Mouse (Mus musculus) layer of hippocampus, postnatal 14 days (tissue): ENCODE results near the gene Aspdh. TPM values are rescaled to one million over a fixed set of nuclear protein-coding genes. Genes with fewer than 3 reads are reported as not detected.
A peak's percentile ranks its signal among the peaks of the same experiment; 100 is the strongest.

Experiments used
- DNase-seq, 2 experiments: peaks; one replicate each; pipeline ENCODE4 v3.0.0; 2021 to 2022; ENCODE audit warnings: low spot score in 2 of 2, mixed read lengths in 1 of 2
- total RNA-seq, 2 experiments: library from RNA; stranded (reverse); gene quantifications; 2 replicates each; pipeline ENCODE4 v1.2.3; 2021

The Aspdh gene
- total RNA-seq, 2 experiments from 2014 or later = 15.0 to 15.4 TPM

DNA sequence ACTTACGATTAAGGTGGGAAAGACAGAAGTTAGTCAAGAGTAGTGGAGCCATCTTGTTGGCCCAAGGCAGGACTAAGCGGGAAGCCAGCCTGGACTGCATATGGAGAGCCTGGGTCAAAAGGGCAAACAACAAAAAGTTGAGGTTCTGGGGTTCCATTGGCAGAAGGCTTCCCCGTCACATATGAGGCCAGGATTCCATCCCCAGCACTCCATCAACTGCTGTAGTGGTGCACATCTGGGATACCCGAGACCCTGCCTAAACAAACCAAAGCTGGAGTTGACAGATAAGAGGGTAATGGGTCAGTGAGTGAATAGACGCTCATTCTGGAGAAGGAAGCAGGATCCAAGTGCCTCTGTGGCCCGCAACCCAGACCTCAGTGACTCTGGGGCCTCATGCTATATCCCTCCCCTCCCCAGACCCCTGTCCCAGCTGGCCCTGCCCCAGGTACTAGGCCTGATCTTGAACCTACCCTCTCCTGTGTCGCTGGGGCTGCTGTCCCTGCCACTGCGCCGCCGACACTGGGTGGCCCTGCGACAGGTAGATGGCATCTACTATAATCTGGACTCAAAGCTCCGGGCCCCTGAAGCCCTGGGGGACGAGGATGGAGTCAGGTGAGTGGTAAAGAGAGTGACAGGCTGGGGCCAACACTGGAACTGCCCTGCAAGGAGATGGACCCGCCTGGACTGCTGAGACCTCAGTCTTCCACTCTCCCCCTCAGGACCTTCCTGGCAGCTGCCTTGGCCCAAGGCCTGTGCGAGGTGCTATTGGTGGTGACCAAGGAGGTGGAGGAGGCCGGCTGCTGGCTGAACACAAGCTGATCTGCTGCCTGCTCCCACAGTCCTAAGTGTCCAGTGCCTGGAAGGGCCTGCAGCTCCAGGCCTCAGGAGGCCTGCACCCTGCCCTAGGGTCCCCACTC, 5.8 kb downstream of the Aspdh start:
- DNase-seq = no peak

DNA sequence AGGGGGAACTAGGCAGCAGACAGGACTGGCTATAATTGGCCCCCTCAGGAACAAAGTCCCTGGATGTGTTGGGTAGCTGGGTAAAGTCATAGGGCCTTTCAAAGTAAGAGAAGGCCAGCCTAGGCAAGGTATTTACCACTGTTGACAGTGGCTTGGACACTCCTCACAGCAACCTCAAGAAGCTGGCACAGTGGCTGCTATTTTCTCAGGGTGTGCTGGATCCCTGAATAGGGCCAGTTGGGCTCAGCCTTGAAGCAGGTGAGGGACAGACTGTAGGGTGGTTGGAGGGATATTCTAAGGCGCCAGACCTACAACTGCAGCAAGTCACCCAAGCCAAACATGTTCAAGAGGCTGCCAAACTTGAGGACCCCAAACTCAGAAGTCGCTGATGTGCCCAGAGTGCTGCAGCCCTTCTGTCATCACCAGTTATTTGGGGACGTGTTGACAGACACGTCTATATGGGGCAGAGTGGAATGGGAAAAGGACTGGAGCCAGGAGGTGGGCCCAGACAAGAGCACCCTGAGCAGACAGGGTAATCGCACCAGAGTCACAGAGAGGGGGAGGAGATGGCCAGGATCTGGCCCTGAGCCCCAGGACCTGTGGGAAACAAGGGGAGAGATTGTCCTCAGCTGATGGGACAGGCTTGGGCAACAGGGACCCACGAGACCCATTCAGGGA, 6.8 kb downstream of the Aspdh start:
- DNase-seq = no peak

DNA sequence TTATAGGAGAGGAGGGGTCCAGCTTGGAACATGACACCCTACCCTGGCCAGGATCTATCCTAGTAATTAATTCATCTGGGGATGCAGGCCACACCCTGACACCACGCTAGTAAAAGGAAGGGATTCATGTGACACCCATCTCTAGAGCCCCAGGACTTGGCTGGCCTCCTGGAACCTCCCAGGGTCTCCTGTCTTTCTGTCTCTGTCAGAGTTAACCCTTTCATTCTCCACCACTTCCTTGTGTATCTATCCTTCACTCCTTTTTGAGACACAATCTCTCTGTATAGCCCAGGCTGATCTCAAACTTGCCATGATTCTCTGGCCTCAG, 7.3 kb downstream of the Aspdh start:
- no peak for DNase-seq

DNA sequence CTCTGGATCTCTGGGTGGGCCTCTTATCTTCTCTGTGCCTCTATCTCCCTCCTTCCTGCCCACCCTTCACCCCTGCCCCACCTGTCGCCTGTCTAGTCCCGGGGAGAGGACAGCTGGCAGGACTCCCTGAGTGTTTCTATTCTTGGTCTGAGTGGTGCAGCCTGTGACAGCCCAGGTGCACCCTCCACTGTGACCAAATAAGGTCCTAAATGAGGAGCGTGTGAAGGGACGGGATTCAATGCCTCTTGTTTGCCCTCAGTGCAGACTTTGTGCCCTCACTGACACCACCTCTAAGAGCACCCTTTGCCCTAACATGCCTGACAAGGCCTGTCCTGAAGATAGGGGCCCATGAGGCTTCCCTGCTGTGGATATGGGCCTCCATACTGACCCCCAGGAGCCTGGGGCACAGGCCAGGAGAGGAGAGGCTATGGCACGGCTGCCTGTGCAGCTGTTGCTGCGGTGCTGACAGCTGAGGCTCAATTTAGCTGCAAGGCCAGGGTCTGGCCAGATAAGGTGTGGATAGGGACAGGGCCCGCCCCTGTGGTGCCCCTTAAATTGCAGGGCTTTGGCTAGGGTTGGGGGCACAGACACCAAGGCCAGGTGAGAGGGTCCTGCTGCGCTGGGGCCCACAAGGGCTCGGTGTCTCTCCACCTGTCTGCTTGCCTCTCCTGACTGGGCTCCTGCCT, 7.9 kb downstream of the Aspdh start:
- DNase-seq = no peak

DNA sequence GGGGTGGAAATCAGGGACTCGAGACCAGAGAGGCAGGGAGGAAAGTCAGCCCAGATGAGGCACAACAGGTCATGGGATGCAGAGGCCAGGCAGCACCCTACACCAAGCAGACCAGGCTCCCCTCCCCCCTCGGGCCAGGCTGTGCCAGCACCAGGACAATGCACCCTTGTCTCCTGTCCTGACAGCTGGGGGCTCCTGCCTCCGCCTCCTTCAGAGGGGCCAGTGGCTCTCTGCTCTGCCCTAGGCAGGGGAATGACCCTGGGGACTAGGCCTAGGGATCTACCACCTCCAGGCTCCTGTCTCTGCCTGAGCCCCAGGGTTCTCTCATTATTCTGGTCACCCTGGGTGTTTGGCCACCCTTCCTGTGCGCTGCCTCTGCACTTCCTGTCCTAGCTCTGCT, 9.2 kb downstream of the Aspdh start:
- no peak for DNase-seq

DNA sequence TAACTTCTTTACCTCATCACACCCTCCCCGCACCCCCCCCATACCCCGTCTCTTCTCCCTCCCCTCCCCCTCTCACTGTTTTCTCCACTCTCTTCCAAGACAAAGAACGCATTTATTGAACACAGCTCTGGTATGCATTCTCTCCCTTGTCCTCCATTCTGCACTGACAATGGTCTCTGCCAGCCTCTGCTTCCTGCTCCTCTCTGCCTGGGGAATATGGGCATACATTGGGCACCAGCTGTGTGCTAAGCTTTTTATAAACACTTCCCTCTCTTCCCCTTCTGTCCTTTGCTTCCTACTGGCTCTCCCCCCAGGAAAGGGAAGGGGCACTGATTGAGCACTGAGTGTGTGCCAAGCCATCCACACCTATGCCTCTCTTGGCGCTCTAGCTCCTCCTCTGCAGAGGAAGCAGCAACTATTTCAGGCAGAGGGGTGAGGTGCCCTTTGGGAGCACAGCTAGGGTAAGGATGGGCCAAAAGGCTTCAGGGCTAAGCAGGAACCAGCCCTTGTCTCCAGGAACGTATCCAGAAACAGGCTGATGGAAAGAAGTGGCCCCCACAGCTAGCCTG, 9.9 kb downstream of the Aspdh start:
- DNase-seq = no peak

DNA sequence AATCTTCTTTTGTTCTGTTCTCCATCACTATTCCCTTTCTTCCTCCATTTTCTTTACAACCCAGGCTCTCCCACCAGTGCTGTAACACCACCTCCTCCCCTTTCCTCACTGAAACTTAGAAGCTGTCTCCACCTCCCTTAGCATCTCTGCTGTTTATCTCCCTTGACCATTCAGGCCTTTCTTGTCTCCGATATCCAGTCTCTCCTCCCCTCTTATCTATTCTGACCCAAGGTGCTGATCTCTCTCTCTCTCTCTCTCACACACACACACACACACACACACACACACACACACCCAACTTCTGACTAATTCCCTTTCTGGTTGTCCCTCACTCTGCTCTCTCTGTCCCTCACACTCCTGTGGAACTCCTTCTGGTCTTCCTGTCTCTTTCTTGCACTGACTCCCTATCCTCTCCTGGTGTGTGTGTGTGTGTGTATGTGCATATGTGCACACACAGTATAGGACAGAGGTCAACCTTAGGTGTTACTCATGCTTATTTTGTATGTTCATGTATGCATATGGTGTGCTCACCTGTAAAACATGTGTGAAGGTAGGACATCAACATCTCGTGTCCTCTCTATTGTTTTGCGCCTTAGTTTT, 17.7 kb downstream of the Aspdh start:
- DNase-seq = no peak

DNA sequence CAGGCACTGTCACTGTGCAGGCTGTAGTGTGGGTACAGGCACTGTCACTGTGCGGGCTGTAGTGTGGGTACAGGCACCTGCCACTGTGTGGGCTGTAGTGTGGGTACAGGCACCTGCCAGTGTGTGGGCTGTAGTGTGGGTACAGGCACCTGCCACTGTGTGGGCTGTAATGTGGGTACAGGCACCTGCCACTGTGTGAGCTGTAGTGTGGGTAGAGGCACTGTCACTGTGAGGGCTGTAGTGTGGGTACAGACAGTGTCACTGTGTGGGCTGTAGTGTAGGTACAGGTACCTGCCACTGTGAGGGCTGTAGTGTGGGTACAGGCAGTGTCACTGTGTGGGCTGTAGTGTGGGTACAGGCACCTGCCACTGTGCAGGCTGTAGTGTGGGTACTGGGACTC, 18.9 kb downstream of the Aspdh start:
- DNase-seq = no peak

DNA sequence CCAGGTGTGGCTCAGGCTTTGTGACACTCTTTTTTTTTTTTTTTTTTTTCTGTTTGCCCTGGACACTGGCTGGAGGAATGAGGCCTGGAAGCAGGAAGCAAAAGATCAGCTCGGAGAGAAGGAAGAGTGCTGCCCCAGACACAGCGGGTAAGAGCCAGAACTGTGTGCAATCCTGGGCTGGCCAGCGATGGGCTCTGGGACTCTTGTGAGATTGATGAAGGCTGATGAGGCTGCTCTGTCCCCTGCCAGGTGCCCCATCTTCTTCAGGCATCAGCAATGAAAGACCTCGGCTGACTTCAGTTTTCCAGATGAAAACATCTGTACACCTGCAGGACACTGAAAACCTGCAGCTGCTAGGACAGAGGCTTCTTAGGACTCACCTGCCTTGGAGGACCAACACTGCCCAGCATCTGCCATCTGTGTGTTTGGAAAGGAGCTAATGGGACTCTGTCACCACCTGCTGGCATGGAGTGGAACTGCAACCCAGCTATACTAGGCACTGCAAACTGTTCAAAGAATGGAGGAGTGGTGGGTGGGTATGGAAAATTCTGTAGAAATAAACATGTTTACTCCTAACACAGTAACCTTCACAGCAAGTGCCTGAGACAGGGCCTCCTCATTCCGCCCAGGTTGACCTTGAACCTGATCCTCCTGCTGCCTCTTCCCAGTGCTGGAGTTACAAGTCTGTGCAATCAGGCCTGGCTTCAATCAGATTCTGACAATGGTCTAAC, 19.8 kb downstream of the Aspdh start:
- DNase-seq = peak; percentile 78 to 83

DNA sequence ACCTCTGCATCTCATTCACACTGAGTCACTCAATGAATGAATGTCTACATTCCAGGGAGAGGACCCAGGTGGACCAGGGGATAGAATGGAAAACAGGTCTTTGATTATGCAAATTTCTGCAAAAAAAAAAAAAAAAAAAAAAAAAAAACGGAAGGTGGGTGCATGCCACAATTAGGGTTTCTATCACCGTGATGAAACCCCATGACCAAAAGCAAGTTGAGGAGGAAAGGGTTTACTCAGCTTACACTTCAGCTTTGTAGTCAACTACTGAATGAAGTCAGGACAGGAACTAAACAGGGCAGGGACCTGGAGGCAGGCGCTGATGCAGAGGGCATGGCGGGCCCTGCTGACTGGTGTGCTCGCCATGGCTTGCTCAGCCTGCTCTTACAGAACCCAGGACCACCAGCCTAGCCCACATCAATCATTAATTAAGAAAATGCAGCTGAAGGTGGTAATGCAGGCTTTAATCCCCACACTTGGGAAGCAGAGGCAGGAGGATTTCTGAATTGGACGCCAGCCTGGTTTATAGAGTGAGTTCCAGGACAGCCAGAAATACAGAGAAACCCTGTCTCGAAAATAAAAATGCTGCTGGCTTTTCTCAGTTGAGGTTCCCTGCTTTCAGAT, 20.5 kb downstream of the Aspdh start:
- DNase-seq = no peak

DNA sequence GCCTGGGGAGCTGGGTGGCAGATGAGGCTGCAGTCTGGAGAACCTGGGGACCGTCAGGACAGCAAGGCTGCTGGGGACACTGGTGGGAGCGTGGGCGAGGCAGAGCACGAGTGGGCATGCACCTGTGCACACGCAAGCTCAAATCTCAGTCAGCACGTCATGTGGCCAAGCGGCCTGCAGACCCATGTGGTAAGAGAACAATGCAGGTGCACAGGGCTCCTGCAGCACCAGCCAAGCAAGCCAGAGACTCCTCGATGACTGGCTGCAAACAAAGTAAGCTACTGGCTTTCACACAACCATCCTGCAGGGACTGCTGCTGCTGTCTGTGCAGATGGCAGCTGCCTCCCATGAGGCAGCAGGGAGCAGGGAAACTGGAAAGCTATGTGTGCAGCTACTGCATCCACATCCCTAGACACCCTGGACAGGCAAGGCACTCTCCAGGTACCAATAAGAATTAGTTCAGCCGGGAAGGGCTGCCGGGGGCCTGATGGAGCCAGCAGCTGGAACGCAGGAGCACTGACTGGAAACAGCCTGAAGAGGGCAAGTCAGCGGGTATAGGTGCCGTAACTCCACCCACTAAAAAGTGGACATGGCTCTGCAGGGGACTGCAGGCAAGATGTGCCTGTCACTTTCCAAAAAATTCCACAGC, 21.9 kb downstream of the Aspdh start:
- DNase-seq = no peak

DNA sequence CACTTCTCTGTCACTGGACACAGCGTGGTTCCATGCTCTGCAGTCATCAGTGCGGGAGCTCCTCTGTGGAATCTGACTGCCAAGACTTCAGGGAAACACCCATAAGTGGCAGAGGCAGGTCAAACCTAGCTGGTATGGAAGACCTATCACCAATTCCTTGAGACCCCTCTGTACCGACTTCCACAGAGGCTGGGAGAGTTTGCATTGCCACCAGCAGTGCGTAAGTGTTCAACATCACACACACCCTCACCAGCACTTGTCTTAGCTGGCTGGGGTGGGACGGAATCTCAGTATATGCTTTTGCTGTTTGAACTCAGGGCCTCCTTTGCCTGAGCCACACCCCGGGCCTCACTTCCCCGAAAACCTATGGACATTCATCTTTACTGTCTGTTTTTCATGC, 22.7 kb downstream of the Aspdh start:
- DNase-seq = no peak

DNA sequence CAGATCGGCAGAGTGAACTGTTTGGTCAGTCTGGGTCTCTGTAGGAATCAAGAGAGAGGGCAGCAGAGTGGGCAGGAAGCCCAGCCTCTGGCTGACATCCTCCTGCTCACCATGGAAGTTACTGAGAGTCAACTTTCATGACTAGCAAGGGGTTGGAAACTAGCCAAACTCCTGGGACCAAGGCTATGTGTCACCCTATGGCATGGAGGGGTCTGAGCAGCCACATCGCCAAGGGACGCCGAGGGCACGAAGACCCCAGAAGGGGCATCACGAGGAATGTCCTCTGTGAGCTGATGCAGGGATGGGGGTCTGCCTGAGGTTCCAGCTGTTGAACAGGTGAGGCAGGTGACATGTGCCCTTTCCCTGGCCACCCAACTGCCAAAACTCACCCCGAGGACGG, 23.4 kb downstream of the Aspdh start:
- DNase-seq = no peak

DNA sequence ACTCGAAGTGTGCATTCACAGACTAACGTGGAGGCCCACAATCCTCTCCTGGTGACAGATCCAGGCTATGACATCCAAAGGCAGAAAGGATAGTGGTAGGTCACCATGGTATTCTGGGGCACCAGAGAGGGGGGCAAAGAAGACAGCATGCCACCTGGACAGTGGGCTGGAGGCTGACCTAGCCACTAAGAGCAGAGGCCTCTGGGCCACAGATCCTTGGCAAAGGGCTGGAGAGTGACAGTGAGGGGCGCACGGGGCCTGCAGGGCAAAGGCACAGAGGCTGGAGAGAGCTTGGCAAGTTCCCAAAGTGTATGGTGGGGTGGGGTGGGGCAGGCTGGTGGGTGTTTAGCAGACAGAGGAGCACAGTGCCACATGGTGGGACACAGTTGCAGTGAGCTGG, 25.1 kb downstream of the Aspdh start:
- DNase-seq = no peak

DNA sequence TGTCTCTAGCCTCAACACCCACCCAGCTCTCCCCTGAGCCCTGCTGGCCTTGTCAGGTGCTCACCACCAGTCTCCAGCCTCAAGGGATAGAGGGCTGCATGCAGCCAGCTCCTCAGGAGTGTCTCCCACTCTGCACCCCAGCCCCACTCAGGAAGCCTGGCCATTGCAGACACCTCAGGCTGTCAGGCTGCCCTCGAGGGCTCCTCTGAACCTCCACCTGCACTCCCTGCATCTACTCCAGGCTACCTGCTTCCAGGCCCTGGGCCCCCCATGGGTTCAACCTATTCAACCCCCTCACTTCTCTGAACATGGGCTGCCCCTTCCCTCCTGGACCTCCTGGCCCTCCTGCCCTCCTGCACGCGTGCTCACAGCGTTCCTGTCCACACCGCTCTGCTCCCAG, 26.2 kb downstream of the Aspdh start:
- no peak for DNase-seq

DNA sequence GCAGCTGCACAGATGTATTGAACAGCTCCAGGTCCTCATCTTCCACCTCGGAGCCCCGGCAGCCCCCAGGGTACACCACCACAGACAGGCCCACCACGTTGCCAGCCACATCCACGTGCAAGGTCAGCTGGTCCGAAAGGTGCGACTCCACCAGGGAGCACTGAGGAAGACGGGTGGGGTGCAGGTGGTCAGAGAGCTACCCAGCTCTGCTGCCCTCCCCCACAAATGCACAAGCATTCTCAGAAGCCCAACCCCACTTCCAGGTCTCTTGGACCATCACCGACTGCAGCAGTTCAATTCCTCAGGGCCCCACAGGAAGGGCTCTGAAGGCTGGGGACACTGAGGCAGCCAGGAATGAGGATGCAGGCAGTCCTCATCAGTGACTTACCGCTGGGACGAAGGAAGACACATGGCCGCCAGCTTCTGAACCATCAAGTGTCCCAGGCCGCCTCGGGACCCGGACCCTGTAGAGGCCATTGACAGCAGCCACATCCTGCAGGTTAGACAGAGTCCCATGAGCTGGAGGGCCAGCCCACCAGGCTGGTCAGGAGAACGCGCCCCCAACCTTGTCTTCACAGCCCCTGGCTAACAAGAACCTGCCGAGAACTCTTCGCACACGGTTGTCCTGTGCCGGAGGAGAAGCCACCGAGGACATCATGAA, 27.1 kb downstream of the Aspdh start:
- no peak for DNase-seq

DNA sequence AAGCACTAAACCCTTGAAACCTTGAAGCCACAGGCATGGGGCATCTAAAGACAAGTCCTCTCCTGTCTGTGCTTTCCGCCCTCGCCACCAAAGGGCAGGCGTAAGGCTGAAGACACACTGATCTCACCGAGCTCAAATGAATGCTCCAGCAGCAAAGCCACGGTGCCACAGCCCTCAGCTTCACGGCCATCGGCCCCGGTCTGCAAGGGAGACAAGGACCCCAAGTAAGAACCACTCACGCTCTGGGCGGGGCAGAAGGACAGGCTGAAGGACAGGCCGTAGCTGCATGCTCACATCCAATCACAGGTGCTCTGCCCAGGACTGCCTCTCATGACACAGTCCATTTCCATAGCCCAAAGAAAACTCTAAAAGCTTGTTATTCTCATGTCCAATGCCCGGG, 29.5 kb downstream of the Aspdh start:
- DNase-seq = no peak

DNA sequence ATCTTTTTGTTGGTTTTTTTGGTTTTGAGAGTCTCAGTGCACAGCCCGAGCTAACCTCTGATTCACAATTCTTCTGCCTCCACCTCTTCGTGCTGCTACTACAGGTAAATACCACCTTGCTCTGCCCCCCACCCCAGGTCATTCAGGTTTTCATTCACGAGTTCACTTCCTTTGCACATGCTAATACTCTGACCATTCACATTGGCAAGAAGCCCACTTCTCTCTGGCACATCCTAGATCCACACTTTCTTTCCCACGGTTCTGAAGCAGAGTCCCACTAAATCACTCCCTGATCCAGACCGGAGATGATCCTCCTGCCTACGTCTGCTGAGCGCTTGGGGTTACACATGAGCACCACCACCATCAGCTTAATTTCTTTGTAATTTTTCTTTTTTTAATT, 29.9 kb downstream of the Aspdh start:
- no peak for DNase-seq
